Mouse (Mus musculus): ENCODE measurements around the gene Prdm9. TPM values are rescaled to one million over a fixed set of nuclear protein-coding genes. Genes with fewer than 3 reads are reported as not detected.

Gene Prdm9
- polyA plus RNA-seq, 1 experiment from 2014 or later, result 1.6 TPM

GRCm38 (mm10) chr17:15535943-15536342, 28.2 kb downstream of the Prdm9 start:
- WGBS, result 19% methylated on average over 8 of the region's 8 CpGs
- H3K36me3 ChIP-seq (ENCODE audit: control insufficient read depth, insufficient read depth, low read length), result no peaks in the 10 kb centered on the region
- no peak overlapping the region for H3K27ac ChIP-seq (replicated peaks)
- DNase-seq (ENCODE audit: low spot score) (no peak), ATAC-seq (ENCODE audit: low FRiP score, low TSS enrichment) (no peak)
- H3K9ac ChIP-seq (ENCODE audit: low read length), result no peak overlapping the region; the same call in 1 of the 2 replicates
- H3K4me3 ChIP-seq (ENCODE audit: low read depth, low read length), result peak overlapping the region; percentile 44
- H3K9me3 ChIP-seq (ENCODE audit: control insufficient read depth, low read length), result no peaks in the 10 kb centered on the region
- peak overlapping the region; percentile 85 for H3K4me2 ChIP-seq (replicated peaks; ENCODE audit: low read depth)
- no peaks in the 10 kb centered on the region for H3K27me3 ChIP-seq (ENCODE audit: control insufficient read depth, insufficient read depth, low read length)
- no peak for TF ChIP-seq EP300 (optimal IDR thresholded peaks at IDR 0.05)
- no peak for TF ChIP-seq CTCF (IDR thresholded peaks at IDR 0.05; ENCODE audit: low read depth)
- no peaks in the 10 kb centered on the region for H3K4me1 ChIP-seq (replicated peaks; ENCODE audit: control insufficient read depth, insufficient read depth)

GRCm38 (mm10) chr17:15535162-15535800, 28.9 kb downstream of the Prdm9 start:
- H3K9me3 ChIP-seq (ENCODE audit: control insufficient read depth, low read length), result no peaks in the 10 kb centered on the region
- 53% methylated on average over 11 of the region's 11 CpGs for WGBS
- H3K27ac ChIP-seq (replicated peaks), result no peak overlapping the region
- no peaks in the 10 kb centered on the region for H3K36me3 ChIP-seq (ENCODE audit: control insufficient read depth, insufficient read depth, low read length)
- H3K4me3 ChIP-seq (ENCODE audit: low read depth, low read length), result no peak overlapping the region
- TF ChIP-seq CTCF (IDR thresholded peaks at IDR 0.05; ENCODE audit: low read depth), result no peak
- no peak for TF ChIP-seq EP300 (optimal IDR thresholded peaks at IDR 0.05)
- H3K9ac ChIP-seq (ENCODE audit: low read length), result no peak overlapping the region
- DNase-seq (ENCODE audit: low spot score), result no peak
- no peaks in the 10 kb centered on the region for H3K27me3 ChIP-seq (ENCODE audit: control insufficient read depth, insufficient read depth, low read length)
- H3K4me1 ChIP-seq (replicated peaks; ENCODE audit: control insufficient read depth, insufficient read depth), result no peaks in the 10 kb centered on the region
- peak overlapping the region; percentile 85; the same call in 1 of the 2 replicates for H3K4me2 ChIP-seq (replicated peaks; ENCODE audit: low read depth)
- no peak for ATAC-seq (ENCODE audit: low FRiP score, low TSS enrichment)

GRCm38 (mm10) chr17:15530141-15530540, 34.0 kb downstream of the Prdm9 start:
- Histone ChIP-seq H3K27me3 (ENCODE audit: control insufficient read depth, insufficient read depth, low read length) (no peaks in the 10 kb centered on the region), H3K4me1 (replicated peaks; ENCODE audit: control insufficient read depth, insufficient read depth) (no peaks in the 10 kb centered on the region; the same call in 1 of the 2 replicates), H3K27ac (replicated peaks) (no peak overlapping the region), H3K36me3 (ENCODE audit: control insufficient read depth, insufficient read depth, low read length) (no peaks in the 10 kb centered on the region), H3K9ac (ENCODE audit: low read length) (no peak overlapping the region), H3K4me2 (replicated peaks; ENCODE audit: low read depth) (no peak overlapping the region), H3K4me3 (ENCODE audit: low read depth, low read length) (no peak overlapping the region), H3K9me3 (ENCODE audit: control insufficient read depth, low read length) (no peaks in the 10 kb centered on the region)
- TF ChIP-seq EP300 (optimal IDR thresholded peaks at IDR 0.05) (no peak), CTCF (IDR thresholded peaks at IDR 0.05; ENCODE audit: low read depth) (peak; percentile 66)
- peak; percentile 47 for DNase-seq (ENCODE audit: low spot score)
- WGBS, result 21% methylated on average over 5 of the region's 5 CpGs
- no peak for ATAC-seq (ENCODE audit: low FRiP score, low TSS enrichment)

- H3K4me1 ChIP-seq (replicated peaks; ENCODE audit: control insufficient read depth, insufficient read depth), result no peaks in the 10 kb centered on the region; the same call in 1 of the 2 replicates
- 0 out of 2 replicates have a peak, but pooled peaks cover 3% of the 10 kb centered on the region for H3K36me3 ChIP-seq (ENCODE audit: control insufficient read depth, insufficient read depth, low read length)
- no peak overlapping the region for H3K4me2 ChIP-seq (replicated peaks; ENCODE audit: low read depth)
- no peak overlapping the region for H3K27ac ChIP-seq (replicated peaks)
- no peak overlapping the region for H3K9ac ChIP-seq (ENCODE audit: low read length)
- WGBS, result 66% methylated on average over 2 of the region's 2 CpGs
- TF ChIP-seq CTCF (IDR thresholded peaks at IDR 0.05; ENCODE audit: low read depth), result no peak
- TF ChIP-seq EP300 (optimal IDR thresholded peaks at IDR 0.05), result no peak
- no peak for ATAC-seq (ENCODE audit: low FRiP score, low TSS enrichment)
- DNase-seq (ENCODE audit: low spot score), result no peak
- no peak overlapping the region for H3K4me3 ChIP-seq (ENCODE audit: low read depth, low read length)
- no peaks in the 10 kb centered on the region for H3K27me3 ChIP-seq (ENCODE audit: control insufficient read depth, insufficient read depth, low read length)
- H3K9me3 ChIP-seq (ENCODE audit: control insufficient read depth, low read length), result no peaks in the 10 kb centered on the region
These were observed 35.3 kb downstream of the Prdm9 start for GRCm38 (mm10) chr17:15528887-15529286.

- peak overlapping the region; percentile 93 for H3K4me2 ChIP-seq (replicated peaks; ENCODE audit: low read depth)
These were observed 36.4 kb downstream of the Prdm9 start for GRCm38 (mm10) chr17:15527811-15528136.

More at GRCm38 (mm10) chr17:15527811-15528136, 36.4 kb downstream of the Prdm9 start:
- TF ChIP-seq CTCF (IDR thresholded peaks at IDR 0.05; ENCODE audit: low read depth) (no peak), EP300 (optimal IDR thresholded peaks at IDR 0.05) (no peak)
- H3K9ac ChIP-seq (ENCODE audit: low read length), result peak overlapping the region; percentile 82
- H3K27me3 ChIP-seq (ENCODE audit: control insufficient read depth, insufficient read depth, low read length), result no peaks in the 10 kb centered on the region
- no peaks in the 10 kb centered on the region; the same call in 1 of the 2 replicates for H3K4me1 ChIP-seq (replicated peaks; ENCODE audit: control insufficient read depth, insufficient read depth)
- peak overlapping the region; percentile 81 for H3K4me3 ChIP-seq (ENCODE audit: low read depth, low read length)
- ATAC-seq (ENCODE audit: low FRiP score, low TSS enrichment) (no peak), DNase-seq (ENCODE audit: low spot score) (no peak)
- no peaks in the 10 kb centered on the region for H3K9me3 ChIP-seq (ENCODE audit: control insufficient read depth, low read length)
- 49% methylated on average over 3 of the region's 3 CpGs for WGBS
- H3K27ac ChIP-seq (replicated peaks), result no peak overlapping the region
- H3K36me3 ChIP-seq (ENCODE audit: control insufficient read depth, insufficient read depth, low read length), result 0 out of 2 replicates have a peak, but pooled peaks cover 3% of the 10 kb centered on the region
